18 mouse cellular contexts compared by ENCODE assay signal in genomic region chr14:57545526-57545925, GRCm38 (mm10). TPM values are rescaled to one million over a fixed set of nuclear protein-coding genes. Genes with fewer than 3 reads are reported as not detected.
"Had no signal": no experiment of that assay in that cellular context is flagged by ENCODE, and none has a peak within 500 bp of the region (broad histone marks: within the 10 kb centered on the region; RNA-seq: fewer than 3 reads in every experiment).

No protein-coding gene starts in this region.

- H3K27ac ChIP-seq: kidney, embryonic 15.5 days; left cerebral cortex, adult 2 months; liver, embryonic 14.5 days; macrophage had no signal

- H3K4me2 ChIP-seq: kidney, embryonic 15.5 days; lung, embryonic 14.5 days had no signal

- ATAC-seq: liver, postnatal 0 days; lung, postnatal 0 days had no signal

- H3K4me3 ChIP-seq: kidney, embryonic 15.5 days; left cerebral cortex, adult 2 months had no signal

- DNase-seq: kidney, adult 11 months; kidney, adult 8-10 months; kidney, postnatal 10 days; kidney, postnatal 36 days; layer of hippocampus, postnatal 36 days; liver, postnatal 0 days; lung, embryonic 14.5 days; retina, postnatal 1 day; thymus, adult 18-20 months; thymus, postnatal 36 days had no signal

- H3K9ac ChIP-seq: kidney, embryonic 15.5 days; liver, embryonic 14.5 days; liver, postnatal 0 days; lung, embryonic 14.5 days had no signal

- H3K27me3 ChIP-seq: kidney, embryonic 15.5 days had no signal

- H3K9me3 ChIP-seq: kidney, embryonic 15.5 days had no signal

RNA-seq across cellular contexts. Expression of gene Il17d, which starts 20.9 kb away (rescaled TPM):
- total RNA-seq: liver, adult 2 months; megakaryocyte-erythroid progenitor cell, adult 5-6 weeks; neutrophil, adult 5-6 weeks had no signal
- polyA plus RNA-seq: macrophage had no signal
